Mouse (Mus musculus) midbrain, embryonic 11.5 days (tissue): ENCODE results near the gene Rsph9. TPM values are rescaled to one million over a fixed set of nuclear protein-coding genes. Genes with fewer than 3 reads are reported as not detected.

Source experiments
- ATAC-seq: fragments of 200-750 bp; cut with Nextera tagmentation; 2 replicates; pipeline ENCODE4 v1.8.0; 2017; ENCODE audit warnings: moderate TSS enrichment, moderate library complexity; ENCODE audit not compliant: low FRiP score
- DNase-seq: peaks from one replicate; pipeline ENCODE4 v3.0.0; 2015; ENCODE audit warnings: low spot score; ENCODE audit errors: missing footprints
- H3K27ac ChIP-seq: fragments of 300-500 bp; sonication (generic); 2 replicates; pipeline ENCODE4 v1.5.1; 2014; ENCODE audit warnings: low read depth, low read length
- H3K27me3 ChIP-seq: fragments of 300-500 bp; sonication (generic); 2 replicates; pipeline ENCODE4 v1.6.1; 2014; ENCODE audit warnings: mild to moderate bottlenecking, low read length, moderate library complexity, mixed read lengths; ENCODE audit not compliant: control insufficient read depth, insufficient read depth
- H3K36me3 ChIP-seq: fragments of 300-500 bp; sonication (generic); 2 replicates; pipeline ENCODE4 v1.6.1; 2014; ENCODE audit warnings: mild to moderate bottlenecking, low read length, moderate library complexity, mixed read lengths; ENCODE audit not compliant: control insufficient read depth, insufficient read depth
- H3K4me1 ChIP-seq: fragments of 300-500 bp; sonication (generic); 2 replicates; pipeline ENCODE4 v1.6.1; 2014; ENCODE audit warnings: low read length; ENCODE audit not compliant: control insufficient read depth, insufficient read depth
- H3K4me2 ChIP-seq: fragments of 300-500 bp; sonication (generic); 2 replicates; pipeline ENCODE4 v1.6.1; 2014; ENCODE audit warnings: mild to moderate bottlenecking, moderate library complexity
- H3K4me3 ChIP-seq: fragments of 300-500 bp; sonication (generic); 2 replicates; pipeline ENCODE4 v1.5.1; 2014; ENCODE audit warnings: low read depth, low read length
- H3K9ac ChIP-seq: fragments of 300-500 bp; sonication (generic); 2 replicates; pipeline ENCODE4 v1.6.1; 2014; ENCODE audit warnings: low read length
- H3K9me3 ChIP-seq: fragments of 300-500 bp; sonication (generic); 2 replicates; pipeline ENCODE4 v1.6.1; 2016; ENCODE audit warnings: low read length; ENCODE audit not compliant: control insufficient read depth
- WGBS: fragments of 180-500 bp; shearing (Covaris S2); extraction: QIAGEN DNeasy Blood & Tissue Kit; methylation state at CpG from one replicate; pipeline ENCODE4 v1.1.7; 2014; 5-methylcytosine and 5-hydroxymethylcytosine counted together
- polyA plus RNA-seq: library from polyadenylated mRNA; unstranded; fragments of >200 nt; fragmentation: Nextera tagmentation; extraction: Ambion mirVana; gene quantifications from 2 replicates; pipeline ENCODE4 v1.2.1, GENCODE M21; 2014

Rsph9 gene
- polyA plus RNA-seq, 1 experiment from 2014 or later: 17.5 TPM

GRCm38 (mm10) chr17:46164791-46165190 is 20.8 kb upstream of the Rsph9 start:
- WGBS: 90% methylated on average over 10 of the region's 10 CpGs
- no peaks in the 10 kb centered on the region for H3K9me3 ChIP-seq
- peaks cover 23% of the 10 kb centered on the region; the same call in 1 of the 2 replicates for H3K36me3 ChIP-seq
- H3K4me2 ChIP-seq: no peak overlapping the region
- no peaks in the 10 kb centered on the region for H3K27me3 ChIP-seq
- DNase-seq (no peak), ATAC-seq (no peak)
- H3K4me1 ChIP-seq: peaks cover 12% of the 10 kb centered on the region
- no peak overlapping the region for H3K27ac ChIP-seq
- H3K9ac ChIP-seq: no peak overlapping the region
- no peak overlapping the region for H3K4me3 ChIP-seq

GRCm38 (mm10) chr17:46164301-46164700 is 20.3 kb upstream of the Rsph9 start:
- ATAC-seq: no peak
- WGBS: 94% methylated on average over 8 of the region's 8 CpGs
- Histone ChIP-seq H3K36me3 (peaks cover 20% of the 10 kb centered on the region; the same call in 1 of the 2 replicates), H3K9ac (no peak overlapping the region), H3K27ac (no peak overlapping the region), H3K4me2 (no peak overlapping the region), H3K9me3 (no peaks in the 10 kb centered on the region), H3K4me3 (no peak overlapping the region), H3K27me3 (no peaks in the 10 kb centered on the region), H3K4me1 (peaks cover 15% of the 10 kb centered on the region)
- no peak for DNase-seq

- Histone ChIP-seq H3K36me3 (peaks cover 12% of the 10 kb centered on the region; the same call in 1 of the 2 replicates), H3K27ac (no peak overlapping the region), H3K4me1 (peaks cover 15% of the 10 kb centered on the region), H3K4me3 (no peak overlapping the region), H3K27me3 (no peaks in the 10 kb centered on the region), H3K9ac (no peak overlapping the region), H3K9me3 (no peaks in the 10 kb centered on the region), H3K4me2 (no peak overlapping the region)
- DNase-seq (no peak), ATAC-seq (no peak)
- WGBS: 91% methylated on average over 9 of the region's 9 CpGs
Observed at GRCm38 (mm10) chr17:46162951-46163421, 19.0 kb upstream of the Rsph9 start.

GRCm38 (mm10) chr17:46162551-46162950 is 18.5 kb upstream of the Rsph9 start:
- WGBS: 94% methylated on average over 7 of the region's 7 CpGs
- ATAC-seq: no peak

GRCm38 (mm10) chr17:46161710-46162109 is 17.7 kb upstream of the Rsph9 start:
- DNase-seq: no peak
- H3K4me1 ChIP-seq: peaks cover 15% of the 10 kb centered on the region
- H3K27me3 ChIP-seq: no peaks in the 10 kb centered on the region
- peak overlapping the region; percentile 76 for H3K9ac ChIP-seq
- H3K27ac ChIP-seq: no peak overlapping the region
- H3K9me3 ChIP-seq: no peaks in the 10 kb centered on the region
- H3K4me3 ChIP-seq: peak overlapping the region; percentile 64
- ATAC-seq: no peak
- WGBS: 50% methylated on average over 9 of the region's 9 CpGs
- H3K4me2 ChIP-seq: peak overlapping the region; percentile 49
- peaks cover 11% of the 10 kb centered on the region; the same call in 1 of the 2 replicates for H3K36me3 ChIP-seq

More at GRCm38 (mm10) chr17:46162551-46162950, 18.5 kb upstream of the Rsph9 start:
- Histone ChIP-seq H3K4me1 (peaks cover 15% of the 10 kb centered on the region), H3K4me3 (no peak overlapping the region), H3K9ac (no peak overlapping the region), H3K4me2 (no peak overlapping the region), H3K27ac (no peak overlapping the region), H3K9me3 (no peaks in the 10 kb centered on the region), H3K36me3 (peaks cover 11% of the 10 kb centered on the region; the same call in 1 of the 2 replicates), H3K27me3 (no peaks in the 10 kb centered on the region)
- no peak for DNase-seq

GRCm38 (mm10) chr17:46161179-46161578 is 17.2 kb upstream of the Rsph9 start:
- Histone ChIP-seq H3K9ac (peak overlapping the region; percentile 76), H3K27me3 (no peaks in the 10 kb centered on the region), H3K4me2 (peak overlapping the region; percentile 49), H3K4me1 (peaks cover 15% of the 10 kb centered on the region), H3K36me3 (peaks cover 7% of the 10 kb centered on the region; the same call in 1 of the 2 replicates), H3K4me3 (peak overlapping the region; percentile 64), H3K9me3 (no peaks in the 10 kb centered on the region), H3K27ac (no peak overlapping the region; the same call in 1 of the 2 replicates)
- WGBS: 0% methylated on average over 19 of the region's 19 CpGs
- DNase-seq (peak; percentile 91), ATAC-seq (peak; percentile 56)

- Histone ChIP-seq H3K36me3 (peaks cover 7% of the 10 kb centered on the region; the same call in 1 of the 2 replicates), H3K9ac (peak within 1 kb of the TSS; percentile 76), H3K27me3 (no peaks in the 10 kb centered on the region), H3K4me2 (peak within 1 kb of the TSS; percentile 87), H3K4me3 (peak within 1 kb of the TSS; percentile 64), H3K4me1 (peaks cover 15% of the 10 kb centered on the region), H3K27ac (peak within 1 kb of the TSS; percentile 49), H3K9me3 (no peaks in the 10 kb centered on the region)
- ATAC-seq (peak; percentile 96), DNase-seq (peak; percentile 100)
- under 1% methylated on average over 23 of the region's 23 CpGs for WGBS
Observed at GRCm38 (mm10) chr17:46160686-46161085, 16.7 kb upstream of the Rsph9 start, which contains the start of gene Gtpbp2. Gtpbp2 (plus strand) TSS chr17:46161032.

- peak; percentile 96 for DNase-seq
- H3K9me3 ChIP-seq: no peaks in the 10 kb centered on the region
- peak overlapping the region; percentile 64 for H3K4me3 ChIP-seq
- H3K4me1 ChIP-seq: peaks cover 15% of the 10 kb centered on the region
- no peaks in the 10 kb centered on the region for H3K27me3 ChIP-seq
- peak overlapping the region; percentile 49 for H3K27ac ChIP-seq
- peaks cover 3% of the 10 kb centered on the region; the same call in 1 of the 2 replicates for H3K36me3 ChIP-seq
- peak overlapping the region; percentile 66 for H3K9ac ChIP-seq
- ATAC-seq: peak; percentile 65
- WGBS: 1% methylated on average over 16 of the region's 16 CpGs
- H3K4me2 ChIP-seq: peak overlapping the region; percentile 87
Observed at GRCm38 (mm10) chr17:46160090-46160662, 16.2 kb upstream of the Rsph9 start.

- Histone ChIP-seq H3K4me3 (no peak overlapping the region), H3K27me3 (no peaks in the 10 kb centered on the region), H3K9me3 (no peaks in the 10 kb centered on the region), H3K4me1 (peaks cover 15% of the 10 kb centered on the region), H3K9ac (no peak overlapping the region), H3K4me2 (no peak overlapping the region), H3K27ac (no peak overlapping the region), H3K36me3 (no peaks in the 10 kb centered on the region; the same call in 1 of the 2 replicates)
- DNase-seq (no peak), ATAC-seq (no peak)
- 69% methylated on average over 2 of the region's 2 CpGs for WGBS
Observed at GRCm38 (mm10) chr17:46159236-46159635, 15.2 kb upstream of the Rsph9 start.
